Mouse (Mus musculus) left cerebral cortex, postnatal 10 days (tissue): ENCODE measurements around the gene Mcm2. TPM values are rescaled to one million over a fixed set of nuclear protein-coding genes. Genes with fewer than 3 reads are reported as not detected.

ENCODE experiments used
- DNase-seq, 2 experiments: peaks; one replicate each; pipeline ENCODE4 v3.0.0; 2021 to 2022; ENCODE audit warnings: low spot score in 2 of 2, mixed read lengths in 1 of 2; ENCODE audit errors: extremely low spot score in 1 of 2
- intact Hi-C: fragments of 180-260 bp; cut with DNase I; formaldehyde crosslinking; loops from one replicate; pipeline ENCODE4 v1.15.1; 2025
- total RNA-seq, 2 experiments: library from RNA; stranded (reverse); gene quantifications; 2 replicates each; pipeline ENCODE4 v1.2.3; 2021

Gene Mcm2
- total RNA-seq, 2 experiments from 2014 or later = 6.1 to 6.5 TPM

- no peak for DNase-seq
- intact Hi-C loops = no loop called here
Measured at GRCm38 (mm10) chr6:88840791-88841513, 57.6 kb downstream of the Mcm2 start.

GRCm38 (mm10) chr6:88840211-88840610 lies 58.4 kb downstream of the Mcm2 start:
- no peak for DNase-seq
- intact Hi-C loops = no loop called here

GRCm38 (mm10) chr6:88839135-88839970 lies 59.2 kb downstream of the Mcm2 start:
- intact Hi-C loops = no loop called here
- no peak for DNase-seq

- DNase-seq = no peak
- intact Hi-C loops = no loop called here
Measured at GRCm38 (mm10) chr6:88838613-88839012, 60.0 kb downstream of the Mcm2 start.

GRCm38 (mm10) chr6:88837999-88838398 lies 60.6 kb downstream of the Mcm2 start:
- no peak for DNase-seq
- intact Hi-C loops = no loop called here

- intact Hi-C loops = no loop called here
- no peak for DNase-seq
Measured at GRCm38 (mm10) chr6:88836178-88836819, 62.3 kb downstream of the Mcm2 start.

- DNase-seq = no peak
- intact Hi-C loops = no loop called here
Measured at GRCm38 (mm10) chr6:88835047-88835446, 63.5 kb downstream of the Mcm2 start.

Other genes with a start within 250 kb of the Mcm2 start
- gene Mgll, start 174.4 kb downstream of the Mcm2 start, total RNA-seq = 100 to 1,000 TPM; 105 to 106 TPM
- gene Abtb1, start 56.8 kb downstream of the Mcm2 start, total RNA-seq = 10 to 100 TPM; 31.2 to 31.3 TPM
- gene Podxl2, start 23.7 kb downstream of the Mcm2 start, total RNA-seq = 100 to 1,000 TPM; 291 to 304 TPM
- gene Tpra1, start 3.5 kb upstream of the Mcm2 start, total RNA-seq = 10 to 100 TPM; 34.2 to 34.9 TPM